Mouse (Mus musculus): ENCODE measurements around the gene Rfx4.

Rfx4 gene

DNA sequence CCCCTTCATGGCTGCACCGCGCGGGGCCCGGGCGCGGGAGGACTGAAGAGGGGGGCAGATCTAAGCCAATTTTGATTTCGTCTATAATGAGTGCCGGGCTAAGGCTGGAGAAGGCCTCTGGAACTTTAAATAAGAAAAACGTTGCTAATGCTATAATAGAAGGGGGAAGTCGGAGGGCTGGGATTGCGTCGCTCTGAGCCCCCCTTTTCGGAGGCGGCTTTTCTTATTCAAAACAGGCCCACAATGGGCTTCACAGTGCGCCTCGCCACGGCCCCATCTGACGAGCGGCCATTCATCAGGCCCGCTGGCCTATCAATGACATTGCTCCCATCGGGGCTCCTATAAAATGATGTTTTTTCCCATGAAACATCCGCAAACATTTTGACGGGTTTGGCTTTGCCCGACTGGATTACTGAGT lies at the start of gene Rfx4:
TSS of gene Rfx4 (plus strand) at position 277 of the 418 bp plus-strand sequence.
- DNase-seq (ENCODE audit: low spot score in 2 of 2) = peak in 1 of 2 experiments; percentile 22

DNA sequence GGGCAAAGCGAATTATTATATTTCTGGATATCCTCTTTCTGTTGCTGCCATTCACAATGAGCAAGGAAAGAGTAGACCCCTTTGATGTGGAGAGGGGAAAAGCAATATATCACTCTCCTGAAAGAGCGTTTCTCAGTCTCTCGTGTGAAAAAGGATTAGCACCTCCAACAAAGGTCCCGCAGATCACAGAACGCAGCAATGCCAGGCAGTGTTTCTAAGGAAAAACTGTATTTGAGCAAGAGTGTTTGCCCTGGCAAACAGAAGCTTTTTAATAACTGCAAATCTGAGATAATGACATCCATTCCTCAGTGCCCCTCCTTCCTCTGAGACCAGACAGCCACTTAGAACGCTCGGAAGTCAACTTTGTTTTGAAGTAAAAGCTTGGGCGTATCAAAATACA lies 49.3 kb upstream of the Rfx4 start:
- no peak for DNase-seq (ENCODE audit: low spot score in 2 of 2)

GRCm38 (mm10) chr10:84707226-84707625 lies 48.6 kb upstream of the Rfx4 start:
- DNase-seq (ENCODE audit: low spot score in 2 of 2) = no peak

DNA sequence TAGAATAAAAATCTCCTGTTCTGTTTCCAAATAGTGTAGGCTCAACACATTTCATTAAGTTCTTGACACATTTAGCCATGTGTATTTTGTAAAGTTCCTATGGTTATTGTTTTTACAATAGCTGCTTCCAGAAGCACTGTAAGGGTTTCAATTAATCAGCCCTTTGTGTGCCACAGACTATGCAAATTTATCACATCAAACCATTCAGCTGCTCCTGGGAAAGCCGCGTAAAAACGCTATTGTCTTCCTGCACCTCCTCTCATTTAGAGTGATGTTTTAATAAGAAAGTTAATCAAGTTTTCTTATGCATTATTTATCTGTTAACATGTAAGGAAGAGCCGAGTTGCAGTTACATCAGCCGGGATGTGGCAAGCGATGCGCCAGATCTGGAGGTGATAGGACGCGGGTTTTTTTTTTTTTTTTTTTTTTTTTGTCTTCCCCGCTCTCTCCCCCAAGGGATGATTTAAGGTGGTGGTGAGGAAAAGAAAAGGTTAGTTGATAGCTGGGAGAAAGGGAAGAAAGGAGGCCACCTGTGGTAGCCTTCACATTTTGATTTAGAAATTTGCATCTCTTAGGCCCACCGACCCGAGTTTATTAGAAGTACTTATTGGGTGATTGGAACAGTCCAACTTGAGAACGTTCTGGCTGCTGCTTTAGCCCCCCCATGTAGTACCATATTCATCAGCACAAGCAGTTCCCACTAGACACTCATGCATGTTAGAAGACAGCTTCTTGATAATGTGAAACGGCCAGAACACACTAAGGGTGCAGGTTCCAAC lies 47.9 kb upstream of the Rfx4 start:
- no peak for DNase-seq (ENCODE audit: low spot score in 2 of 2)

- no peak for DNase-seq (ENCODE audit: low spot score in 2 of 2)
These were observed 45.7 kb upstream of the Rfx4 start for GRCm38 (mm10) chr10:84710192-84710591.

DNA sequence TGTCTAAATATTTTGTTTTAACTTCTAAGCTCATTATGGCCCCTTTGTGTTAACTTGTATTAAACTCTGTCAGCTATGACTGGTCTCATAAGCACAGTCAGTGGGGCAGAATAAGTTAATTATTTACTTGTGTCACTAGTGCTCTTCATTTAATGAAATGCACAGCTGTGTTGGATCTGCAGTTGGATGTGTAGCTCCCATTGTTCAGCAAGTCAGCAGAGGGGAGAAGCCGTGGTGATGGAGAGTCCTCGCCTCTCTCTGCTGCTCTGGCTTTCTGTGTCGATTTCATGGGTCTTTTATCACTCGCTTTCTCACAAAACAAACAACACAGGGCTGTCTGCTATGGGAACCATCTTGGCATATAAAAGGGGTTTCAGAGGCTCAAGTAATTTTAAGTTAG lies 45.0 kb upstream of the Rfx4 start:
- no peak for DNase-seq (ENCODE audit: low spot score in 2 of 2)

- no peak for DNase-seq (ENCODE audit: low spot score in 2 of 2)
These were observed 44.4 kb upstream of the Rfx4 start for GRCm38 (mm10) chr10:84711479-84711878.

DNA sequence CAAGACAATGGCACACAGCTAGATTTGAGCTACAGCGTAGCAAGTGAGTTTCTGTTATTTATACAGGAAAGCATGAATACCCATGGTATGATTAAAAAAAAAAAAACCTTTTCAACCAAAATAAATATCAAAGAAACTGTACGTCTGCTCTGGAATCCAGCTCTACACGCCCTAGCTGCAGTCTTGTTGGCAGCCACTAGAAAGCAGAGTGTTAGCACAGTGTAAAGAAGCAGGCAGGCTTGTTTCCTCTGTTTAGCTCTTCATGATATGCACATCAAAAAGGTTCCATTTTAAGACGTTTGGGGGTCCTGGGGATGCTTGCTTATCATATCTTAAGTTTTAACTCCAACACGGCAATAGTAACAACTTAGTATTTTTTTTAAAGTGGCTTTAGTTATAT lies 43.9 kb upstream of the Rfx4 start:
- DNase-seq (ENCODE audit: low spot score in 2 of 2) = no peak

- no peak for DNase-seq (ENCODE audit: low spot score in 2 of 2)
These were observed 43.3 kb upstream of the Rfx4 start for GRCm38 (mm10) chr10:84712532-84712931.

DNA sequence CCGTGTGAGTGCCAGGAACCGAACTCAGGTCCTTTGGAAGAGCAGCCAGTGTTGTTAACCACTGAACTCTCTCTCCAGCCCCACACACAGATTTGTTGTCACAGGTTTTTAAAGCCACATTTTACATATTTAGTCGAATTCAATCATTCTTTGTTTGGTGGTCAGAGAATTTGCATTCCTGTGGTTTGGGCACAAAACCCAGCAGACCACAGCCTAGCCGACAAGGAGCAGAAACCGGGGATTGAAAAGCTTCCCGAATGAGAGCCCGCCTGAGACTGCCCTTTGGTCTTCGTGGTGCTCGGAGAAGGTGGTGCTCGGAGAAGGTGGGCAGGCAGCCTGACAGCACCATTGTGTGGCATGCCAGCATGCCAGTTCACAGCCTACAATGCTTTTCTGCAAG lies 42.8 kb upstream of the Rfx4 start:
- DNase-seq (ENCODE audit: low spot score in 2 of 2) = no peak

GRCm38 (mm10) chr10:84715639-84716038 lies 40.2 kb upstream of the Rfx4 start:
- no peak for DNase-seq (ENCODE audit: low spot score in 2 of 2)

DNA sequence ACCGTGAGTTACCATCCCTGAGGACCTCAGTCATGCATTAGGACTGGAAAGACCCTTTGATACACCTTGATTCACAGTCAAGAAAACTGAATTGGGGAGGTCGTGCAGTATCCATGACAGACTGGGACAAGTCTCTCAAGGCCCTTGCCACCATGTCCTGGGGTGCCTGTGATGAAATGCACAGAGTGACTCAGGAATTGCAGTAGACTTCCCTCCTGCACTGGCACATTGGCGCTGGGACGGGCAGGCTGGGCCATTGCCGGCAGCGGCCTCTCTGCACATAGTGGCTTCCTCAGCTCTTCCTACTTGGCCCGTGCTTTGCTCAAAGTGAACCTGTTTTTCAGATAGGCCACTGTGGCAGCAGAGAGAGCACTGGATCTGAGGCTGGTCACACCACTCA lies 39.3 kb upstream of the Rfx4 start:
- DNase-seq (ENCODE audit: low spot score in 2 of 2) = no peak

DNA sequence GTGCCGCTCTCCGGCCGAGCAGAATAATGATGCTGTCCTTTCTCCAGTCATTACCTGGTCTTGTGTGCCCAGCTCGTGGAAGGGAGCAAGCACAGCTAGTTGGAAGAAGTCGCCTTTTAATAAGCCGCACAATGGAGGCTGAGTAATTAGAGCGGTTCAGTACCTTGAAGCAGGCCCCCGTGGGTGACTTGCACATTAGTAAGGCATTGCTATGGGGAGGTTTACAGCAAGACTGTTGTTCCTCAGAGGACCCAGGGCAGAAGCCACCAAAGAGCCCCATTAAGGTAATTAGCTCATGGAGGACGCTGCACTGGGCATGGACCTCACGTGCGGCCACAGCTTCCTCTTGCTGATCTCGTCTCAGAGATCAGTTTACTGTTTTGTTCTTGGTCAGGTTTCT lies 33.2 kb upstream of the Rfx4 start:
- no peak for DNase-seq (ENCODE audit: low spot score in 2 of 2)

DNA sequence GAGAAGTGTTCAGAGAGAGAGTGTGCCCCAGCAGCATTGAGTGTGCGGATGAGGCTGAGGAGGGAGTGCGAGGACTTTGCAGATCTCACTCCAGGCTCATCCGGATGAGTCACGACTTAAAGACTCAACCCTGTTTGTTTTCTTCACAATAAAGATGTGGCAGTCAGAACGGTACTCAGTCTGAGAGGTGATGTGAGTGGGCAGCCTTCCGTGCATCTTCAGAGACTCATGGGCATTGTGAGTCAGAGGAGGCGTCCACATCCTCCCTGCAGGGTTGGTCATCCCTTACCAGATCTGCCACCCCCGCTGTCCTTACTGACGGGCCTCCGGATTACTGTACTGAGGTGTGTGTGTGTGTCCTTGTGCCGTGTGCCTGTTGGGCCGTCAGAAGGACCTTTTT lies 28.9 kb upstream of the Rfx4 start:
- peak; percentile 21 to 22 for DNase-seq (ENCODE audit: low spot score in 2 of 2)

GRCm38 (mm10) chr10:84727760-84728159 lies 28.1 kb upstream of the Rfx4 start:
- no peak for DNase-seq (ENCODE audit: low spot score in 2 of 2)

DNA sequence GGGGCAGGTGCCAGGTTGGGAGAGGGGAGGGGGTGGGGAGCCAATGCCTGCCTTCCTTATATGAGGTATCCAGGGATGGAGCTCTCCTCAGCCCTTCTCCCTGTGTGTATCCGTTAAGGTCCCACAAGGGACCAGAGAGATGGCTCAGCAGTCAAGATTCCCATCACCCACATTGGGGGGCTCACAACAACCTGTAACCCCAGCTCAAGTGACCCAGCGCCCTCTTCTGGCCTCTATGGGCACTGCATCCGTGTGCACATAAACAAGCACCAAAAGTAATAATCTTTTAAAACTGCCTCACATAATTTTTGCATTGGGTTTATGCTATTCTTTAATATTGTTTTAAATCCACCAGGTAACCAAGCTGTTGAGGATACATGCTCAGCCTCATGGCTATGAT lies 25.8 kb upstream of the Rfx4 start:
- DNase-seq (ENCODE audit: low spot score in 2 of 2) = no peak

- DNase-seq (ENCODE audit: low spot score in 2 of 2) = no peak
These were observed 24.9 kb upstream of the Rfx4 start for GRCm38 (mm10) chr10:84730956-84731355.

GRCm38 (mm10) chr10:84733511-84733910 lies 22.4 kb upstream of the Rfx4 start:
- DNase-seq (ENCODE audit: low spot score in 2 of 2) = no peak

- DNase-seq (ENCODE audit: low spot score in 2 of 2) = no peak
These were observed 744 bp upstream of the Rfx4 start for GRCm38 (mm10) chr10:84754851-84755785.

- DNase-seq (ENCODE audit: low spot score in 2 of 2) = no peak
These were observed 703 bp downstream of the Rfx4 start for GRCm38 (mm10) chr10:84756435-84757095.

GRCm38 (mm10) chr10:84757426-84758199 lies 1.8 kb downstream of the Rfx4 start:
- no peak for DNase-seq (ENCODE audit: low spot score in 2 of 2)

DNA sequence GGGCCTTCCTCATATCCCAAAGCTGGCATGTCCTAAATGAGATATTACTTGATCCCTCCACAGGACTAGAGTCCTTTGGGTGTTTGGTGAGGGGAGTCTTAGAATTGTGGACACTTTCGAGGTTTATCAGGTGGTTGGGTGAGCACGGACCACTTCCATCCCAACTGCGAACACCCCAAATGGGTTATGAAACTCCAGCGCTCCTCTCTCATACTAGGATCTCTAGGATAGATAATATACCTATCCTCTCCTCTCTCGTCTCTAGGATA lies 2.3 kb downstream of the Rfx4 start:
- DNase-seq (ENCODE audit: low spot score in 2 of 2) = no peak

Data from right cerebral cortex, adult 2 months (tissue).